Mouse (Mus musculus): Measurements from ENCODE around the gene Tent5d. TPM values are rescaled to one million over a fixed set of nuclear protein-coding genes. Genes with fewer than 3 reads are reported as not detected.

Tent5d gene
- not detected in 2 replicates for polyA plus RNA-seq (2021; fragmentation: Nextera tagmentation)
- long read RNA-seq, experiment 1, result 0 reads
- long read RNA-seq, experiment 2, result 0 reads

GRCm38 (mm10) chrX:107792290-107792689 is at the start of gene Tent5d:
Gene Tent5d, plus strand, starts transcription at chrX:107792590.

GRCm38 (mm10) chrX:107816218-107816554 is 23.8 kb downstream of the Tent5d start, which contains the start of gene 2610002M06Rik:
Gene 2610002M06Rik, minus strand, starts transcription at chrX:107816334.

Other genes starting within 250 kb of the Tent5d start
- gene Tbx22, start 124.6 kb upstream of the Tent5d start, polyA plus RNA-seq (2021; fragmentation: Nextera tagmentation), result not detected in 2 replicates
- 6.9 and 7.0 TPM in 2 replicates for gene 2610002M06Rik, start 23.7 kb downstream of the Tent5d start, polyA plus RNA-seq (2021; fragmentation: Nextera tagmentation)
- gene Gm732, start 155.9 kb downstream of the Tent5d start, polyA plus RNA-seq (2021; fragmentation: Nextera tagmentation), result not detected in 2 replicates

Measured in layer of hippocampus, adult 6 months (tissue).